Mouse (Mus musculus) monocyte, adult 59 days (primary cell): ENCODE results near the gene Vmn1r17. TPM values are rescaled to one million over a fixed set of nuclear protein-coding genes. Genes with fewer than 3 reads are reported as not detected.

Experiments used
- total RNA-seq, 2 experiments: library from RNA; stranded (reverse); gene quantifications; one replicate each; pipeline ENCODE4 v1.2.4; 2023

Vmn1r17 gene
- not detected for total RNA-seq

GRCm38 (mm10) chr6:57363627-57364026 lies at the start of gene Vmn1r17:
Vmn1r17 (minus strand) TSS chr6:57363727.

GRCm38 (mm10) chr6:57403480-57403879 lies 40.0 kb upstream of the Vmn1r17 start, which contains the start of gene Vmn1r19:
Vmn1r19 (plus strand) TSS chr6:57403780.

GRCm38 (mm10) chr6:57395683-57396082 lies 32.2 kb upstream of the Vmn1r17 start, which contains the start of gene Vmn1r18:
Vmn1r18 (minus strand) TSS chr6:57395783.

GRCm38 (mm10) chr6:57329394-57329793 lies 34.1 kb downstream of the Vmn1r17 start, which contains the start of gene Vmn1r16:
Vmn1r16 (minus strand) TSS chr6:57329494.

Other genes with a start within 250 kb of the Vmn1r17 start
- gene Vmn1r11, start 230.3 kb downstream of the Vmn1r17 start, total RNA-seq = not detected
- under 1 TPM in 1 of 2 experiments, not detected in 1; 0.09 TPM for gene Vmn1r12, start 206.8 kb downstream of the Vmn1r17 start, total RNA-seq
- gene Vmn1r13, start 160.4 kb downstream of the Vmn1r17 start, total RNA-seq = not detected
- not detected for gene Vmn1r14, start 132.0 kb downstream of the Vmn1r17 start, total RNA-seq
- not detected for gene Vmn1r15, start 105.8 kb downstream of the Vmn1r17 start, total RNA-seq
- not detected for gene Vmn1r16, start 34.2 kb downstream of the Vmn1r17 start, total RNA-seq
- not detected for gene Vmn1r18, start 32.1 kb upstream of the Vmn1r17 start, total RNA-seq
- not detected for gene Vmn1r19, start 40.1 kb upstream of the Vmn1r17 start, total RNA-seq
- gene Vmn1r20, start 65.2 kb upstream of the Vmn1r17 start, total RNA-seq = not detected
- gene Ppm1k, start 171.7 kb upstream of the Vmn1r17 start, total RNA-seq = 10 to 100 TPM in 1 of 2 experiments, 1 to 10 TPM in 1; 8.0 to 11.8 TPM
- gene Herc6, start 217.3 kb upstream of the Vmn1r17 start, total RNA-seq = 10 to 100 TPM; 28.7 to 28.8 TPM